Mouse (Mus musculus) midbrain, postnatal 0 days (tissue): Measurements from ENCODE around the gene Rae1. TPM values are rescaled to one million over a fixed set of nuclear protein-coding genes. Genes with fewer than 3 reads are reported as not detected.

Experiments
- ATAC-seq: fragments of 200-750 bp; cut with Nextera tagmentation; 2 replicates; pipeline ENCODE4 v1.8.0; 2017; ENCODE audit warnings: moderate number of reproducible peaks, mild to moderate bottlenecking, moderate TSS enrichment, moderate library complexity; ENCODE audit not compliant: low FRiP score
- DNase-seq: peaks from one replicate; pipeline ENCODE4 v3.0.0-alpha.2; 2015; ENCODE audit warnings: low spot score
- H3K27ac ChIP-seq: fragments of 300-500 bp; sonication (generic); 2 replicates; pipeline ENCODE4 v1.5.1; 2014; ENCODE audit warnings: low read depth, mild to moderate bottlenecking, low read length, mixed read lengths
- H3K27me3 ChIP-seq: fragments of 300-500 bp; sonication (generic); 2 replicates; pipeline ENCODE4 v1.6.1; 2014; ENCODE audit warnings: low read length, control low read depth, mixed read lengths; ENCODE audit not compliant: insufficient read depth
- H3K36me3 ChIP-seq: fragments of 300-500 bp; sonication (generic); 2 replicates; pipeline ENCODE4 v1.6.1; 2014; ENCODE audit warnings: low read length, control low read depth, mixed read lengths; ENCODE audit not compliant: insufficient read depth
- H3K4me1 ChIP-seq: fragments of 300-500 bp; sonication (generic); 2 replicates; pipeline ENCODE4 v1.6.1; 2014; ENCODE audit warnings: mild to moderate bottlenecking, control low read depth, antibody characterized with exemption, low read length, mixed read lengths; ENCODE audit not compliant: insufficient read depth
- H3K4me2 ChIP-seq: fragments of 300-500 bp; sonication (generic); 2 replicates; pipeline ENCODE4 v1.6.1; 2014; ENCODE audit warnings: low read depth, mild to moderate bottlenecking, low read length, mixed read lengths; ENCODE audit not compliant: poor library complexity, severe bottlenecking
- H3K4me3 ChIP-seq: fragments of 300-500 bp; sonication (generic); 2 replicates; pipeline ENCODE4 v1.5.1; 2014; ENCODE audit warnings: low read depth, mild to moderate bottlenecking, low read length, moderate library complexity
- H3K9ac ChIP-seq: fragments of 300-500 bp; sonication (generic); replicated peaks from 2 replicates; pipeline ENCODE4 v1.6.1; 2014; ENCODE audit warnings: mild to moderate bottlenecking, low read length, moderate library complexity, mixed read lengths; ENCODE audit not compliant: poor library complexity, severe bottlenecking
- H3K9me3 ChIP-seq: fragments of 300-500 bp; sonication (generic); 2 replicates; pipeline ENCODE4 v1.6.1; 2016; ENCODE audit warnings: low read length, control low read depth
- CTCF ChIP-seq: IDR thresholded peaks from 2 replicates; pipeline ENCODE4 v1.5.1; 2016; ENCODE audit warnings: antibody characterized with exemption, mild to moderate bottlenecking
- WGBS: fragments of 180-500 bp; shearing (Covaris S2); extraction: QIAGEN DNeasy Blood & Tissue Kit; methylation state at CpG from one replicate; pipeline ENCODE4 v1.1.7; 2014; 5-methylcytosine and 5-hydroxymethylcytosine counted together
- polyA plus RNA-seq: library from polyadenylated mRNA; unstranded; fragments of >200 nt; fragmentation: Nextera tagmentation; extraction: Ambion mirVana; gene quantifications from 2 replicates; pipeline ENCODE4 v1.2.1, GENCODE M21; 2015
- total RNA-seq: library from RNA; depleted of rRNA; stranded (reverse); fragments of >200 nt; gene quantifications from 2 replicates; pipeline ENCODE4 v1.2.3, GENCODE M21; 2014

Rae1 gene
- total and polyA plus RNA-seq, 2 experiments from 2014 or later = 98.3 to 127 TPM

DNA sequence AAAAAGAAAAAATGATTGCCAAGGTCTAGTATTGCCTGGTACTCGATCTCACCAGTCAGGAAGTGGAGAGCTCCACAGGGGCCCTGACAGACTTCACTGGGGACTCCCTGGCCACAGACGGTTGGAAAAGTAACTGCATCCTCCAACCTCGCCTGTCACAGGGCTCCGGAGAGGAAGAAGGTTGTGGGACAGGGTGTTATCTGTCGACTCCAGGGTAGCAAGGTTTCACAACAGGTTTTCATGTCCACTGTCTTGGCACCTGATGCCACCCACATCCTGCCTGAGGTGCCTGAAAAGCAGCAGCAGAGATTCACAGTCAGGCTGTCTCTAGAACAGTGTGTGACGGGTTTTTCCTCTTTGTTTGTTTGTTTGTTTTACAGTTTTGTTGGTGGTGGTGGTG lies 18.0 kb downstream of the Rae1 start:
- 54% methylated on average over 6 of the region's 6 CpGs for WGBS
- no peak for TF ChIP-seq CTCF
- H3K4me1 ChIP-seq = peaks cover 9% of the 10 kb centered on the region; the same call in 1 of the 2 replicates
- peaks cover 27% of the 10 kb centered on the region for H3K36me3 ChIP-seq
- DNase-seq (no peak), ATAC-seq (no peak)
- no peak overlapping the region for H3K27ac ChIP-seq
- no peak overlapping the region for H3K4me3 ChIP-seq
- H3K9me3 ChIP-seq = no peaks in the 10 kb centered on the region
- H3K27me3 ChIP-seq = peaks cover 23% of the 10 kb centered on the region
- H3K9ac ChIP-seq = no peak overlapping the region
- no peak overlapping the region for H3K4me2 ChIP-seq

DNA sequence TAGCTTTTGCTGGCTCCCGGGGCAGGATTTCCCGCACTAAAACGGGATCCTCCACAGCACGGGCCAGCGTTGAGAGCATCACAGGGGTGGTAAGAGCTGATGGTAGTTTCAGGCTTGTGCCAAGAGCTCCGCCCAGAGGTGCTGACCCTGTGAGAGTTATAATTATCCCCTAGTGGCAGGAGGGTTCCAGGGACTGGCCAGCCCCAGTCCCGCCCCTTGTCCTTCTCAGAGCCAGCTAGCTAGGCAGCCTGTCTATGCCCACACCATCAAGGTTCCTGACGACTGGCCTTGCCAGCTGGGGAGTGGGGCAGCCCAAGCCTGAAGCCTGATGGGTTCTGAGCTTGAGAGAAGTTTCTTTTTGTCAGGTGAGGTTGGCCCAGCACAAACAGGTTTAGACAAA lies 18.7 kb downstream of the Rae1 start:
- ATAC-seq (no peak), DNase-seq (no peak)
- H3K27ac ChIP-seq = no peak overlapping the region
- H3K4me3 ChIP-seq = no peak overlapping the region
- H3K4me1 ChIP-seq = peaks cover 14% of the 10 kb centered on the region; the same call in 1 of the 2 replicates
- peaks cover 23% of the 10 kb centered on the region for H3K27me3 ChIP-seq
- no peaks in the 10 kb centered on the region for H3K9me3 ChIP-seq
- TF ChIP-seq CTCF = no peak
- no peak overlapping the region for H3K9ac ChIP-seq
- H3K36me3 ChIP-seq = peaks cover 22% of the 10 kb centered on the region
- H3K4me2 ChIP-seq = no peak overlapping the region
- WGBS = 22% methylated on average over 8 of the region's 8 CpGs

DNA sequence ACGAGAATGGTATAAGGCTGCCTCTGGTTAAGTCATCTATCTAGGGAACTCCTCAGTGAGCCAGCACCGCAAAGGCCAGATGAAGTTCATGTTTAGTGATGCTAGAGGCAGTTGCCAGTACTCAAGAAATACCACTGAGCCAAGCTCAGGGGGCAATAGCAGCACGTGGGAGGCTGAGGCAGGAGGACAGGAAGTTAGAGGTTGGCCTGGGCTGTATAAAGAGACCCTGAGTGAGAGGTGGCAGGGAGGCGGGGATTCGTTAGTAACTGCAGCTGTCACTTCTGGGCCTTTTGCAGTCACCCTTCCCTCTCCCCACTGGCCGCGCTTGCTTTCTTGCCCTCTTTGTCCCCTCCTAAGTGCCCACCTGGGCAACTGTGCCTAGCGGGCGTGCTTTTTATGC lies 19.4 kb downstream of the Rae1 start:
- Histone ChIP-seq H3K4me1 (peaks cover 14% of the 10 kb centered on the region; the same call in 1 of the 2 replicates), H3K9ac (no peak overlapping the region), H3K4me2 (peak overlapping the region; percentile 51), H3K27me3 (peaks cover 23% of the 10 kb centered on the region), H3K4me3 (peak overlapping the region; percentile 29; the same call in 1 of the 2 replicates), H3K9me3 (no peaks in the 10 kb centered on the region), H3K36me3 (peaks cover 18% of the 10 kb centered on the region), H3K27ac (no peak overlapping the region)
- ATAC-seq = no peak
- 14% methylated on average over 9 of the region's 9 CpGs for WGBS
- no peak for TF ChIP-seq CTCF
- DNase-seq = no peak

DNA sequence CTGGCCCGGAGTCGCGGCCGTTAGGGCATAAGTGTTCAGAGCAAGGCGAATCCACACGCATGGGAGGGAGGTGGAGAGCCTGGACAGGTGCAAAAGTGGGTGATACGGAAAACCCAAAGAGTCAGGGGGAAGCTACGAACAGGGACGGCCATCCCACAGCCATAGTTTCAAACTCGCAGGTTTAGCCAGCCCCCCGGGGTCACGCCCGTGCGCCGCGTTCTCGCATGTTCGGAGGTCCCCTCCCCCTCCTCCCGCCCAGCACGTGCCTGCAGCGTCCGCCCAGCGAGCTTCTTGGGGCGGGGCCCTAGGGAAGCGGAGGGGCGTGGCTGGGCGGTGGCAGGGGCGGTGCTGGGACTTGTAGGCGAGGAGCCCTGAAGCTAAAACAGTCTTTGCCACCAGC lies 19.9 kb downstream of the Rae1 start:
- Histone ChIP-seq H3K9ac (no peak overlapping the region), H3K27me3 (peaks cover 23% of the 10 kb centered on the region), H3K4me1 (peaks cover 14% of the 10 kb centered on the region; the same call in 1 of the 2 replicates), H3K36me3 (peaks cover 13% of the 10 kb centered on the region), H3K4me3 (peak overlapping the region; percentile 29), H3K27ac (no peak overlapping the region), H3K9me3 (no peaks in the 10 kb centered on the region), H3K4me2 (peak overlapping the region; percentile 51)
- no peak for ATAC-seq
- WGBS = under 1% methylated on average over 29 of the region's 29 CpGs
- TF ChIP-seq CTCF = no peak
- peak; percentile 73 for DNase-seq

DNA sequence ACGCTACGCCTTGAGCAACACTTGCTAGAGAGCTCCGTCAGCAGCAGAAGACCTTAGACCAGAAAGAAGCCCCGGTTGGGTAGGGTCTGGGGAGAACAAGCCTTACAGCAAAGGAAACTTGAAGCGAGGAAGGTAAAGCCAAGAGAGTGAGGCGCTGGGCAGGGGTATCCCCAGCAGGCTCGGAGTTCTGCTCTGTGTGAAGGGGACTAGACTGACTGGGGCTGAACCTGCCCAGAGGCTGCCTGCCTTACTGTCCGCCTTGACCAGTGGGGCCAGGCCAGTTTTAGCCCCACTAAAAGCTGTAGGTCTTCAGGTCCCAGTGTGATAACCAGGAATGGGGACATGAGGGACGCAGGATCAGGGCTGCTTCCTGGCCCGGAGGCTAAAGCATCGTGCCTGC lies 20.5 kb downstream of the Rae1 start, which contains the start of gene Rbm38:
Gene Rbm38 (plus strand): TSS at position 69 of the 400 bp plus-strand sequence.
- TF ChIP-seq CTCF = no peak
- H3K9ac ChIP-seq = no peak within 1 kb of the TSS
- 30% methylated on average over 11 of the region's 11 CpGs for WGBS

DNA sequence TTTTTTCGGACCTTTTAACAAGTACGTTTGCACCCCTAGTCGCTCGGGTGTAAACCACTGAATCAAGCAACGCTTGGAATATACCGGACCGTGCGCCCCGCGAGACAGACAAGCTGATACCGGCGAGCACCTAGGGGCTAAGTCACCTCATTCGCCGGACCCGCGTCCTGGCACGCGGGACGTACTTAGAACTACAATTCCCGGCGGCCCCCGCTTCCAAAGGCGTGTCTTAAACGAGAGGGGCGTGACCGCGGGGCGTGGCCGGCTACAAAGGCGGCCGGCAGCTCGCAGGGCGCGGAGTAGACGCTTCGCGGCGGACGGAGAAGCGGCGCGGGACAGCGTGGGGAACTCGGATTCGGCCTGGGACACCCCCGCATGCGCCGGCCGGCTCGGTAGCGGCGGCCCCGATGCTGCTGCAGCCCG lies 21.7 kb downstream of the Rae1 start:
- peak overlapping the region; percentile 57 for H3K9ac ChIP-seq
- H3K9me3 ChIP-seq = no peaks in the 10 kb centered on the region
- H3K4me3 ChIP-seq = peak overlapping the region; percentile 78
- DNase-seq (peak; percentile 93), ATAC-seq (peak; percentile 79)
- H3K27ac ChIP-seq = no peak overlapping the region
- WGBS = under 1% methylated on average over 54 of the region's 54 CpGs
- peaks cover 23% of the 10 kb centered on the region for H3K27me3 ChIP-seq
- peak overlapping the region; percentile 88 for H3K4me2 ChIP-seq
- TF ChIP-seq CTCF = no peak
- H3K36me3 ChIP-seq = no peaks in the 10 kb centered on the region
- peaks cover 14% of the 10 kb centered on the region; the same call in 1 of the 2 replicates for H3K4me1 ChIP-seq

More for the DNA sequence above, 20.5 kb downstream of the Rae1 start, which contains the start of gene Rbm38:
- peak within 1 kb of the TSS; percentile 88 for H3K4me2 ChIP-seq
- DNase-seq = no peak
- peaks cover 23% of the 10 kb centered on the region for H3K27me3 ChIP-seq
- peaks cover 14% of the 10 kb centered on the region; the same call in 1 of the 2 replicates for H3K4me1 ChIP-seq
- ATAC-seq = no peak
- peak within 1 kb of the TSS; percentile 78 for H3K4me3 ChIP-seq
- H3K27ac ChIP-seq = no peak within 1 kb of the TSS
- no peaks in the 10 kb centered on the region for H3K9me3 ChIP-seq
- H3K36me3 ChIP-seq = peaks cover 8% of the 10 kb centered on the region; the same call in 1 of the 2 replicates
